ENCODE assay signal across 11 mouse cellular contexts in the genomic region with DNA sequence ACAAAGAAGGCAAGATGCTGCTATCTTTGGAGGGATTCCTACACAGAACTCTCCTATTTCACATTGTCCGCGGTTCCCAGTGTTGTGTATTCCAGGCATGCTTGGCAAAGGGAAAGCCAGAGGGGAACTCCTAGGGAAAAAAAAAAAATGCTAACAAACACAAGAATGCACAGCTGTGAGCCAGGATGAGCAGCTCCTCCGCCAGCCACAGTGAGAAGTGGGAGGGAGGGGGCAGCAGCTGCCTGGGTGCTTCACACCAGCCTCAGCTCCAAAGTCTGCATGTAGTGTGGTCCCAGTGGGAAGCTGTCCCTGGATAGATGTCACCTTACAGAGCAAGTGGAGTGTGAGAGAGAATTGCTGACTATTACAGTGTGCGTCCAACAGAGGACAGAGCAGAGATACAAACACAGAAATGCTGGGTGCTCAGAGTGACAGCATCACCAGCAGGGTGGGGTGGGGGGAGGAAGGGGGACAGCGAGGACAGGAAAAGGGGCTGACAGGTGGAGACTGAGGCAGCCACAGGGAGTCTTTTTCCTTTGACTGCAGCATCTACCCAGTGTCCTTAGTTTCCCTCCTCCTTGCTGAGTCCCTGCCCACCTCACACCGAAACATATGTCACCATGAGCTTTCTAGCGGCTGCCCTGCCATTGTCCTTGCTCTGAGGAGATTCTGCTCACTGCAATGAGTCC. TPM values are rescaled to one million over a fixed set of nuclear protein-coding genes. Genes with fewer than 3 reads are reported as not detected.
DNase-seq lines count a peak whose midpoint lies in the region; ATAC-seq and TF ChIP-seq lines count a peak whose summit lies in the region.
"Had no signal": no experiment of that assay in that cellular context is flagged by ENCODE, and none has a peak within 500 bp of the region (broad histone marks: within the 10 kb centered on the region; RNA-seq: fewer than 3 reads in every experiment).

No protein-coding gene starts in this region.

- no peak overlapping the region for H3K27ac ChIP-seq in kidney, postnatal 0 days
- no peak overlapping the region for H3K27ac ChIP-seq in hindbrain, embryonic 15.5 days (replicated peaks)
- no peak overlapping the region for H3K27ac ChIP-seq in intestine, postnatal 0 days (ENCODE audit: low read depth, low read length)

- peak; percentile 22 for DNase-seq in kidney, postnatal 0 days (ENCODE audit: low spot score)
- no peak for DNase-seq in kidney, adult 8-10 months
- peak; percentile 84 for DNase-seq in brain, adult 2 months (ENCODE audit: low read depth, low spot score)
- peak; percentile 47 for DNase-seq in retina, postnatal 1 day
- DNase-seq in adrenal gland, postnatal 25 days, result no peak
- no peak for DNase-seq in spleen, adult 18-20 months

- H3K36me3 ChIP-seq in kidney, postnatal 0 days (ENCODE audit: insufficient read depth, low read length), result no peaks in the 10 kb centered on the region
- no peaks in the 10 kb centered on the region for H3K36me3 ChIP-seq in hindbrain, embryonic 15.5 days
- H3K36me3 ChIP-seq in intestine, postnatal 0 days (ENCODE audit: control insufficient read depth, insufficient read depth), result no peaks in the 10 kb centered on the region
- H3K36me3 ChIP-seq: G1E had no signal

- 0 out of 2 replicates have a peak, but pooled peaks have one; percentile 30 for ATAC-seq in kidney, postnatal 0 days (replicated peaks; ENCODE audit: low FRiP score, low read depth)
- peak; percentile 64; the same call in 1 of the 2 replicates for ATAC-seq in hindbrain, embryonic 15.5 days (ENCODE audit: low FRiP score, low read depth)
- no peak for ATAC-seq in intestine, postnatal 0 days
- ATAC-seq: intestine, embryonic 16.5 days had no signal

- H3K27me3 ChIP-seq in kidney, postnatal 0 days (ENCODE audit: insufficient read depth, low read length), result no peaks in the 10 kb centered on the region
- H3K27me3 ChIP-seq in hindbrain, embryonic 15.5 days, result 0 out of 2 replicates have a peak, but pooled peaks cover 8% of the 10 kb centered on the region
- peaks cover 6% of the 10 kb centered on the region; the same call in 1 of the 2 replicates for H3K27me3 ChIP-seq in intestine, postnatal 0 days (replicated peaks; ENCODE audit: control insufficient read depth, insufficient read depth, low read length)

- no peak overlapping the region for H3K9ac ChIP-seq in kidney, postnatal 0 days (ENCODE audit: low read depth, low read length)
- no peak overlapping the region for H3K9ac ChIP-seq in hindbrain, embryonic 15.5 days
- H3K9ac ChIP-seq in intestine, postnatal 0 days (ENCODE audit: low read depth, low read length), result no peak overlapping the region

- no peak for TF ChIP-seq CTCF in kidney, postnatal 0 days (IDR thresholded peaks at IDR 0.05; ENCODE audit: low read depth)
- no peak for TF ChIP-seq CTCF in intestine, postnatal 0 days (IDR thresholded peaks at IDR 0.05; ENCODE audit: low read depth)

- H3K4me2 ChIP-seq in kidney, postnatal 0 days (ENCODE audit: low read length), result no peak overlapping the region
- no peak overlapping the region for H3K4me2 ChIP-seq in hindbrain, embryonic 15.5 days
- H3K4me2 ChIP-seq in intestine, postnatal 0 days (replicated peaks; ENCODE audit: low read depth), result no peak overlapping the region

- 0 out of 2 replicates have a peak, but pooled peaks cover 4% of the 10 kb centered on the region for H3K4me1 ChIP-seq in kidney, postnatal 0 days (replicated peaks; ENCODE audit: insufficient read depth, low read length)
- peaks cover 24% of the 10 kb centered on the region for H3K4me1 ChIP-seq in hindbrain, embryonic 15.5 days (replicated peaks)
- no peaks in the 10 kb centered on the region for H3K4me1 ChIP-seq in intestine, postnatal 0 days (replicated peaks; ENCODE audit: control insufficient read depth, insufficient read depth, low read length)

- no peaks in the 10 kb centered on the region for H3K9me3 ChIP-seq in kidney, postnatal 0 days (replicated peaks; ENCODE audit: low read length)
- no peaks in the 10 kb centered on the region for H3K9me3 ChIP-seq in hindbrain, embryonic 15.5 days
- H3K9me3 ChIP-seq in intestine, postnatal 0 days (ENCODE audit: control insufficient read depth), result no peaks in the 10 kb centered on the region
- H3K9me3 ChIP-seq: G1E had no signal

- H3K4me3 ChIP-seq in kidney, postnatal 0 days (replicated peaks; ENCODE audit: low read depth, low read length), result no peak overlapping the region
- H3K4me3 ChIP-seq in hindbrain, embryonic 15.5 days, result no peak overlapping the region
- no peak overlapping the region for H3K4me3 ChIP-seq in intestine, postnatal 0 days (ENCODE audit: low read depth, low read length)

- WGBS in kidney, postnatal 0 days, result 22% methylated on average over 7 of the region's 7 CpGs
- WGBS in hindbrain, embryonic 15.5 days, result 15% methylated on average over 7 of the region's 7 CpGs
- WGBS in intestine, postnatal 0 days, result 22% methylated on average over 7 of the region's 7 CpGs

RNA-seq across cellular contexts. Expression of a gene that starts 6.2 kb away (rescaled TPM):
- polyA plus RNA-seq in kidney, postnatal 0 days (2015; fragmentation: Nextera tagmentation; extraction: Ambion mirVana), result 0.32 and 0.47 TPM in 2 replicates
- 1.7 and 1.8 TPM in 2 replicates for polyA plus RNA-seq in hindbrain, embryonic 15.5 days (2015; fragmentation: Nextera tagmentation; extraction: Ambion mirVana)
- 0.68 and 0.86 TPM in 2 replicates for polyA plus RNA-seq in intestine, postnatal 0 days (2015; fragmentation: Nextera tagmentation; extraction: Ambion mirVana)
- 0.76 and 0.90 TPM in 2 replicates for total RNA-seq in adrenal gland, postnatal 25 days (2021)
- polyA plus RNA-seq: G1E had no signal

RNA-seq across cellular contexts. Expression of a gene that starts 8.6 kb away (rescaled TPM):
- polyA plus RNA-seq in kidney, postnatal 0 days (2015; fragmentation: Nextera tagmentation; extraction: Ambion mirVana), result 11.1 and 12.8 TPM in 2 replicates
- polyA plus RNA-seq in hindbrain, embryonic 15.5 days (2015; fragmentation: Nextera tagmentation; extraction: Ambion mirVana), result 50.7 and 53.5 TPM in 2 replicates
- polyA plus RNA-seq in intestine, postnatal 0 days (2015; fragmentation: Nextera tagmentation; extraction: Ambion mirVana), result 5.6 and 6.2 TPM in 2 replicates
- 8.2 and 10.6 TPM in 2 replicates for total RNA-seq in adrenal gland, postnatal 25 days (2021)
- polyA plus RNA-seq: G1E had no signal

RNA-seq across cellular contexts. Expression of a gene that starts 31.9 kb away (rescaled TPM):
- 14.4 and 16.4 TPM in 2 replicates for polyA plus RNA-seq in kidney, postnatal 0 days (2015; fragmentation: Nextera tagmentation; extraction: Ambion mirVana)
- 0.49 TPM in 2 replicates for polyA plus RNA-seq in hindbrain, embryonic 15.5 days (2015; fragmentation: Nextera tagmentation; extraction: Ambion mirVana)
- polyA plus RNA-seq in intestine, postnatal 0 days (2015; fragmentation: Nextera tagmentation; extraction: Ambion mirVana), result 25.5 and 32.1 TPM in 2 replicates
- total RNA-seq in adrenal gland, postnatal 25 days (2021), result 13.9 and 19.0 TPM in 2 replicates
- total RNA-seq: G1E had no signal
- polyA plus RNA-seq: G1E had no signal

RNA-seq across cellular contexts. Expression of a gene that starts 38.6 kb away (rescaled TPM):
- polyA plus RNA-seq in kidney, postnatal 0 days (2015; fragmentation: Nextera tagmentation; extraction: Ambion mirVana), result 52.7 and 57.1 TPM in 2 replicates
- 60.6 and 61.0 TPM in 2 replicates for polyA plus RNA-seq in hindbrain, embryonic 15.5 days (2015; fragmentation: Nextera tagmentation; extraction: Ambion mirVana)
- 33.5 and 35.2 TPM in 2 replicates for polyA plus RNA-seq in intestine, postnatal 0 days (2015; fragmentation: Nextera tagmentation; extraction: Ambion mirVana)
- 69.6 and 71.6 TPM in 2 replicates for total RNA-seq in adrenal gland, postnatal 25 days (2021)

RNA-seq across cellular contexts. Expression of a gene that starts 39.2 kb away (rescaled TPM):
- 0.13 and 0.24 TPM in 2 replicates for polyA plus RNA-seq in kidney, postnatal 0 days (2015; fragmentation: Nextera tagmentation; extraction: Ambion mirVana)
- polyA plus RNA-seq in hindbrain, embryonic 15.5 days (2015; fragmentation: Nextera tagmentation; extraction: Ambion mirVana), result 1.4 and 1.6 TPM in 2 replicates
- polyA plus RNA-seq in intestine, postnatal 0 days (2015; fragmentation: Nextera tagmentation; extraction: Ambion mirVana), result 0.35 and 0.56 TPM in 2 replicates
- not detected in 2 replicates for total RNA-seq in adrenal gland, postnatal 25 days (2021)
- total RNA-seq: gastrocnemius, postnatal 4 days had no signal
- polyA plus RNA-seq: G1E had no signal

Comparison
In these comparisons a context has a peak if more than half of its experiments do, and no peak if none do; other contexts are left out.
1. DNase-seq: peak in kidney, postnatal 0 days (single experiment), brain, adult 2 months (single experiment) and retina, postnatal 1 day (single experiment); none in kidney, adult 8-10 months (0 of 2), adrenal gland, postnatal 25 days (single experiment) and spleen, adult 18-20 months (0 of 2).
2. RNA of a gene that starts 31.9 kb away (polyA plus RNA-seq): 25.5 to 32.1 TPM in intestine, postnatal 0 days and 14.4 to 16.4 TPM in kidney, postnatal 0 days; 0.49 TPM in hindbrain, embryonic 15.5 days; every median in the first group is over 10 times any median in the second.